Mouse (Mus musculus) liver, adult 2 months (tissue): ENCODE measurements at regions not wholly inside any gene's neighbourhood (a gene's known extent, or its start where the extent isn't known, plus 50 kb on each side); places are given as distances from the start of the nearest gene placed in this dataset.

Source experiments
- CTCF ChIP-seq: fragments of 200-500 bp; IDR thresholded peaks from 2 replicates; pipeline ENCODE4 v1.5.1; 2011; ENCODE audit warnings: low read depth, low read length, control low read depth
- POLR2A ChIP-seq: fragments of 200-500 bp; IDR thresholded peaks from 2 replicates; pipeline ENCODE4 v1.6.1; 2011; ENCODE audit warnings: low read length, control low read depth; ENCODE audit not compliant: insufficient read depth; ENCODE audit errors: extremely low read depth

GRCm38 (mm10) chr5:4582702-4583475 is 174.9 kb downstream of the Fzd1 start:
- no peak for TF ChIP-seq POLR2A
- no peak for TF ChIP-seq CTCF
